ENCODE assay signal across 25 mouse cellular contexts in genomic region chr19:38970741-38971140, GRCm38 (mm10). TPM values are rescaled to one million over a fixed set of nuclear protein-coding genes. Genes with fewer than 3 reads are reported as not detected.
A peak's percentile ranks its signal among the peaks of the same experiment; 100 is the strongest.
DNase-seq lines count a peak whose midpoint lies in the region; ATAC-seq and TF ChIP-seq lines count a peak whose summit lies in the region.
"Had no signal": no experiment of that assay in that cellular context is flagged by ENCODE, and none has a peak within 500 bp of the region (broad histone marks: within the 10 kb centered on the region; RNA-seq: fewer than 3 reads in every experiment).

No protein-coding gene starts in this region.

- CTCF ChIA-PET in Patski (lab: Charles Lee): interaction anchor here (1.3 kb wide), 1 partner anchor 11 kb away, joined by 5 read pairs; no protein-coding TSS in a partner anchor

- H3K9ac ChIP-seq in embryonic facial prominence, embryonic 14.5 days (ENCODE audit: low read depth, low read length): no peak overlapping the region
- H3K9ac ChIP-seq: embryonic facial prominence, embryonic 12.5 days; heart, embryonic 13.5 days; liver, embryonic 14.5 days; lung, embryonic 15.5 days; neural tube, embryonic 13.5 days had no signal

- peak; percentile 7 for DNase-seq in embryonic facial prominence, embryonic 14.5 days (ENCODE audit: low spot score)
- DNase-seq in embryonic facial prominence, embryonic 10.5 days (ENCODE audit: low spot score): no peak
- peak; percentile 4 to 14 for DNase-seq in layer of hippocampus, adult 8-10 months (ENCODE audit: low spot score in 2 of 2)
- no peak for DNase-seq in layer of hippocampus, postnatal 10 days (ENCODE audit: low spot score in 2 of 2)
- no peak for DNase-seq in Patski (ENCODE audit: low read depth, low spot score)
- DNase-seq in retina, postnatal 1 day: peak; percentile 16
- no peak for DNase-seq in cerebellum, adult 18-20 months
- no peak for DNase-seq in natural killer cell, adult 2 months (ENCODE audit: low spot score in 2 of 2)
- DNase-seq: cerebellum, adult 9-10 months; gastrocnemius, adult 2 months; thymus, postnatal 36 days had no signal

- no peaks in the 10 kb centered on the region for H3K27me3 ChIP-seq in embryonic facial prominence, embryonic 14.5 days (replicated peaks; ENCODE audit: control insufficient read depth, insufficient read depth, low read length)
- no peaks in the 10 kb centered on the region for H3K27me3 ChIP-seq in embryonic facial prominence, embryonic 10.5 days (replicated peaks; ENCODE audit: low read depth, poor library complexity, severe bottlenecking)
- H3K27me3 ChIP-seq in Patski: no peaks in the 10 kb centered on the region
- H3K27me3 ChIP-seq: embryonic facial prominence, embryonic 12.5 days; heart, embryonic 13.5 days; lung, embryonic 15.5 days; neural tube, embryonic 13.5 days had no signal

- peaks cover 33% of the 10 kb centered on the region; the same call in 1 of the 2 replicates for H3K36me3 ChIP-seq in embryonic facial prominence, embryonic 14.5 days (ENCODE audit: control insufficient read depth, insufficient read depth, low read length)
- H3K36me3 ChIP-seq in embryonic facial prominence, embryonic 10.5 days (replicated peaks): peaks cover 70% of the 10 kb centered on the region

- no peaks in the 10 kb centered on the region for H3K9me3 ChIP-seq in embryonic facial prominence, embryonic 14.5 days (ENCODE audit: control insufficient read depth, low read length)
- H3K9me3 ChIP-seq in embryonic facial prominence, embryonic 10.5 days: no peaks in the 10 kb centered on the region
- H3K9me3 ChIP-seq: embryonic facial prominence, embryonic 12.5 days; heart, embryonic 13.5 days; hindbrain, embryonic 10.5 days; lung, embryonic 15.5 days; midbrain, embryonic 10.5 days; neural tube, embryonic 13.5 days had no signal

- POLR2A ChIA-PET in Patski (lab: Charles Lee): no interaction called here

- H3K4me2 ChIP-seq in embryonic facial prominence, embryonic 14.5 days (ENCODE audit: low read depth, low read length): no peak overlapping the region
- H3K4me2 ChIP-seq: embryonic facial prominence, embryonic 12.5 days; heart, embryonic 13.5 days; lung, embryonic 15.5 days; neural tube, embryonic 13.5 days had no signal

- no peak overlapping the region for H3K4me3 ChIP-seq in embryonic facial prominence, embryonic 14.5 days (ENCODE audit: low read depth, low read length)
- H3K4me3 ChIP-seq in embryonic facial prominence, embryonic 10.5 days: no peak overlapping the region
- H3K4me3 ChIP-seq: embryonic facial prominence, embryonic 12.5 days; gastrocnemius, adult 2 months; heart, embryonic 13.5 days; hindbrain, embryonic 10.5 days; lung, embryonic 15.5 days; midbrain, embryonic 10.5 days; neural tube, embryonic 13.5 days had no signal

- H3K4me1 ChIP-seq in embryonic facial prominence, embryonic 14.5 days (ENCODE audit: control insufficient read depth, insufficient read depth, low read length): no peaks in the 10 kb centered on the region
- no peaks in the 10 kb centered on the region for H3K4me1 ChIP-seq in embryonic facial prominence, embryonic 10.5 days
- H3K4me1 ChIP-seq: embryonic facial prominence, embryonic 12.5 days; heart, embryonic 13.5 days; hindbrain, embryonic 10.5 days; lung, embryonic 15.5 days; midbrain, embryonic 10.5 days; neural tube, embryonic 13.5 days had no signal

- H3K27ac ChIP-seq in embryonic facial prominence, embryonic 14.5 days (replicated peaks; ENCODE audit: low read depth, low read length): no peak overlapping the region
- no peak overlapping the region for H3K27ac ChIP-seq in embryonic facial prominence, embryonic 10.5 days (replicated peaks)
- H3K27ac ChIP-seq: embryonic facial prominence, embryonic 12.5 days; gastrocnemius, adult 2 months; heart, embryonic 13.5 days; hindbrain, embryonic 10.5 days; hindbrain, postnatal 0 days; kidney, postnatal 0 days; liver, embryonic 14.5 days; lung, embryonic 15.5 days; macrophage; midbrain, embryonic 10.5 days; neural tube, embryonic 13.5 days had no signal

- ATAC-seq in embryonic facial prominence, embryonic 14.5 days (ENCODE audit: low read depth): no peak
- ATAC-seq in Patski: peak; percentile 8
- ATAC-seq: hindbrain, postnatal 0 days; intestine, postnatal 0 days had no signal

- no peak for TF ChIP-seq CTCF in Patski (IDR thresholded peaks at IDR 0.05)

- in situ Hi-C loops in Patski (cut with MboI; ENCODE audit: low pct_unique_long_range_greater_than_20kb): no loop called here

- 83% methylated on average over 6 of the region's 6 CpGs for WGBS in embryonic facial prominence, embryonic 14.5 days
- WGBS in embryonic facial prominence, embryonic 10.5 days: 95% methylated on average over 6 of the region's 6 CpGs

RNA-seq across cellular contexts. Expression of gene Cyp2c55, which starts 36.1 kb away (rescaled TPM):
- polyA plus RNA-seq in embryonic facial prominence, embryonic 14.5 days (2014; fragmentation: Nextera tagmentation; extraction: Ambion mirVana): not detected in 2 replicates
- not detected in 2 replicates for polyA plus RNA-seq in embryonic facial prominence, embryonic 10.5 days (2016; fragmentation: Nextera tagmentation; extraction: Ambion mirVana)
- under 1 TPM in 3 of 4 experiments, not detected in 1; 0.16 to 0.53 (median 0.47) TPM for total RNA-seq in layer of hippocampus, adult 8-10 months (2022)
- under 1 TPM; 0.22 to 0.23 TPM for total RNA-seq in layer of hippocampus, postnatal 10 days (2021)
- polyA plus RNA-seq in Patski (2021): not detected
- total RNA-seq: common myeloid progenitor, adult 5-6 weeks; gastrocnemius, adult 2 months; granulocyte monocyte progenitor cell, adult 5-6 weeks; hindbrain, postnatal 0 days; monocyte, adult 5-6 weeks had no signal
- polyA plus RNA-seq: embryonic facial prominence, embryonic 12.5 days; heart, embryonic 13.5 days; hindbrain, embryonic 10.5 days; hindbrain, postnatal 0 days; kidney, postnatal 0 days; lung, embryonic 15.5 days; macrophage; midbrain, embryonic 10.5 days; neural tube, embryonic 13.5 days had no signal

RNA-seq across cellular contexts. Expression of gene Hells, which starts 40.0 kb away (rescaled TPM):
- polyA plus RNA-seq in embryonic facial prominence, embryonic 14.5 days (2014; fragmentation: Nextera tagmentation; extraction: Ambion mirVana): 35.4 and 39.3 TPM in 2 replicates
- polyA plus RNA-seq in embryonic facial prominence, embryonic 10.5 days (2016; fragmentation: Nextera tagmentation; extraction: Ambion mirVana): 92.5 and 92.9 TPM in 2 replicates
- total RNA-seq in layer of hippocampus, adult 8-10 months (2022): 1 to 10 TPM; 1.6 to 6.0 (median 3.6) TPM
- 1 to 10 TPM; 4.7 to 7.9 TPM for total RNA-seq in layer of hippocampus, postnatal 10 days (2021)
- polyA plus RNA-seq in Patski (2021): 31.0 TPM

Comparison
In these comparisons a context has a peak if more than half of its experiments do, and no peak if none do; other contexts are left out.
1. DNase-seq: peak in embryonic facial prominence, embryonic 14.5 days (single experiment), layer of hippocampus, adult 8-10 months (2 of 2) and retina, postnatal 1 day (single experiment); none in embryonic facial prominence, embryonic 10.5 days (single experiment), layer of hippocampus, postnatal 10 days (0 of 2), Patski (single experiment), cerebellum, adult 18-20 months (0 of 2) and natural killer cell, adult 2 months (0 of 2).